10 mouse cellular contexts compared by ENCODE assay signal in the genomic region with DNA sequence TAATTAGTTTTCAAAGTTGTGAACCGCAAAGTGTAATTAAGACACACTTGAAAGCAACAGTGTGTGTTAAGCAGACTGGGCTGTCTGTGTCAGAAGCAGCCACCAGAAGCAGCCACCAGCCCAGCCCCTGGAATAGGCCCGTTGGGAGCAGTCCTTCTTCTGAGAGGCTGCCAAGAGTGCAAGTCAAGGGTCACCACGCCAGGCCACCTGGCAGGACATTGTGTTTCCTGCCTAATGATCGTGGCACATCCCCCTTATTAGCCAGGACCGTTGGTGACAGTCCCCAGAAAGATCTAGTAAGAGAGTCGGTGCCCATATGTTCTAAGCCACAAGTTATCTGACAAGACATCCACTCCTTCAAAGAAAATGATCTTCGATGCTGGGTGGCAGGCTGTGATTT. TPM values are rescaled to one million over a fixed set of nuclear protein-coding genes. Genes with fewer than 3 reads are reported as not detected.
DNase-seq lines count a peak whose midpoint lies in the region; ATAC-seq lines count a peak whose summit lies in the region.
"Had no signal": no experiment of that assay in that cellular context is flagged by ENCODE, and none has a peak within 500 bp of the region (broad histone marks: within the 10 kb centered on the region; RNA-seq: fewer than 3 reads in every experiment).

No protein-coding gene starts in this region.

- H3K4me3 ChIP-seq in kidney, embryonic 14.5 days (ENCODE audit: low read length), result no peak overlapping the region
- H3K4me3 ChIP-seq: embryonic facial prominence, embryonic 12.5 days had no signal

- H3K4me2 ChIP-seq in kidney, embryonic 14.5 days (replicated peaks; ENCODE audit: low read depth, low read length), result no peak overlapping the region
- H3K4me2 ChIP-seq: embryonic facial prominence, embryonic 12.5 days had no signal

- no peaks in the 10 kb centered on the region for H3K9me3 ChIP-seq in kidney, embryonic 14.5 days (ENCODE audit: control insufficient read depth, low read length)
- H3K9me3 ChIP-seq: embryonic facial prominence, embryonic 12.5 days had no signal

- peaks cover 18% of the 10 kb centered on the region; the same call in 1 of the 2 replicates for H3K4me1 ChIP-seq in kidney, embryonic 14.5 days (ENCODE audit: control insufficient read depth, insufficient read depth, low read length)

- no peaks in the 10 kb centered on the region for H3K27me3 ChIP-seq in kidney, embryonic 14.5 days (ENCODE audit: control insufficient read depth, insufficient read depth, low read length)
- H3K27me3 ChIP-seq: embryonic facial prominence, embryonic 12.5 days had no signal

- intact Hi-C loops in gastrocnemius, postnatal 14 days (cut with DNase I; ENCODE audit: low total_unique reads), result no loop called here

- peak; percentile 54 to 59 for DNase-seq in gastrocnemius, adult 8-10 months (ENCODE audit: low spot score in 2 of 2)
- no peak for DNase-seq in gastrocnemius, postnatal 14 days
- DNase-seq in 416B (ENCODE audit: low read depth), result peak; percentile 30
- DNase-seq in embryo, embryonic 9.5 days (ENCODE audit: extremely low spot score), result peak; percentile 37
- DNase-seq in right cerebral cortex, adult 18-20 months, result no peak
- DNase-seq in B cell, adult 2 months, result no peak
- DNase-seq: right cerebral cortex, postnatal 14 days had no signal

- H3K36me3 ChIP-seq in kidney, embryonic 14.5 days (ENCODE audit: control insufficient read depth, insufficient read depth, low read length), result peaks cover 7% of the 10 kb centered on the region; the same call in 1 of the 2 replicates

- H3K27ac ChIP-seq in kidney, embryonic 14.5 days (ENCODE audit: low read depth, low read length), result no peak overlapping the region
- H3K27ac ChIP-seq: embryonic facial prominence, embryonic 12.5 days had no signal

- WGBS in kidney, embryonic 14.5 days, result 9% methylated on average over 7 of the region's 7 CpGs

- no peak overlapping the region for H3K9ac ChIP-seq in kidney, embryonic 14.5 days (ENCODE audit: low read depth, low read length)
- H3K9ac ChIP-seq: embryonic facial prominence, embryonic 12.5 days had no signal

- ATAC-seq in kidney, embryonic 14.5 days (ENCODE audit: low FRiP score, low TSS enrichment), result peak; percentile 32; the same call in 1 of the 2 replicates
- ATAC-seq in CD4-positive, CD25-positive, alpha-beta regulatory T cell, adult 4 months, result no peak

RNA-seq across cellular contexts. Expression of a gene that starts 53.1 kb away (rescaled TPM):
- 100 to 1,000 TPM in 2 of 4 experiments, 10 to 100 TPM in 2; 95.3 to 112 (median 98.9) TPM for total RNA-seq in gastrocnemius, adult 8-10 months (2022)
- 10 to 100 TPM; 63.3 to 65.6 TPM for total RNA-seq in gastrocnemius, postnatal 14 days (2021)
- polyA plus RNA-seq in kidney, embryonic 14.5 days (2014; fragmentation: Nextera tagmentation; extraction: Ambion mirVana), result 52.4 and 71.6 TPM in 2 replicates
- 10 to 100 TPM; 41.0 to 66.6 TPM for polyA plus RNA-seq in CD4-positive, CD25-positive, alpha-beta regulatory T cell, adult 4 months (2017; shearing (Covaris generic))

Comparison
In these comparisons a context has a peak if more than half of its experiments do, and no peak if none do; other contexts are left out.
1. DNase-seq: peak in gastrocnemius, adult 8-10 months (2 of 2), 416B (single experiment) and embryo, embryonic 9.5 days (single experiment); none in gastrocnemius, postnatal 14 days (single experiment), right cerebral cortex, adult 18-20 months (single experiment) and B cell, adult 2 months (0 of 2).